Mouse (Mus musculus) megakaryocyte, adult 5-6 weeks (primary cell): ENCODE measurements around the gene Bzw2. TPM values are rescaled to one million over a fixed set of nuclear protein-coding genes. Genes with fewer than 3 reads are reported as not detected.
"Not testable (repeated sequence)": the region's sequence is repeated elsewhere in the genome, so short reads cannot be mapped to it uniquely, and the experiment has no call there.

Source experiments
- ATAC-seq: 2 replicates; pipeline ENCODE4 v1.8.0; 2016; ENCODE audit warnings: mild to moderate bottlenecking, inconsistent platforms; ENCODE audit not compliant: poor library complexity, severe bottlenecking
- total RNA-seq, 2 experiments: library from RNA; stranded (forward) in 1 of 2; stranded (reverse) in 1 of 2; fragments of 153-499, 151-499 nt in 1 of 2; fragments of 221-1000, 200-1000 nt in 1 of 2; gene quantifications; 2 replicates each; pipeline versions ENCODE4 v1.2.3 to v1.2.4; 2015 to 2017

Bzw2 gene
- 26.5 and 30.0 TPM in 2 replicates for total RNA-seq (2015)
- total RNA-seq (2017): 20.0 and 24.5 TPM in 2 replicates

DNA sequence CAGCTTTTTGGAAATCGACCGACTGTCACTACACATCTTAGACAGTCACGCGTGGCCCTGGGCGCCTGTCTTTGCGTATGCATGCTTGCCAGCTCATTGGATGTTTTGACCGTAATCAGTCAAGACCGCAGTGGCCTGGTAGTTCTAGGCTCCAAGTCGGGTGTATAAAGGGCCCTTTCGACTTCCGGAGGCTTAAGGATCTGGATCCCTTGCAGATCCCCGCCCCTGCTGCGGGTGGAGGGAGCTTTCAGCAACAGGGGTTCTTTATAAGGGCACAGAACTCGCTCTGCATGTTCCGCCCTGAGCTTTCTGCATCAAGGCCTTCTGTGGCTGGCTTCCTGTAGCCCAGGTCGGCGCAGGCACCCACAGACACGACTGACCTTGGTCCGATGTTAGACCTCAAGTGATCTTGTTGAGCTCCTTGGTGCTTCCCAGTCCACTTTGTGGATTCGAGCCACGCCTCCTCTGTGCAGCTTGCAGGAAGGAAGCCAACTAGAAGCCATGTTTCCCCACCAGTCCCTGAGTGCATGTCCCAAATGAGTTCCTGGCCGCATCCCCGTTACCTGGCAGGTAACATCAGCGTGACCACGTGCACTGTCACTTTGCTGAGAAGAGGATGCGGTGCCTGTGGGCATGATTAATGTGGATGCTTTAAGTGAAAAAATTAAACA is at the start of gene Bzw2:
TSS of gene Bzw2 (minus strand) at position 443 of the 671 bp plus-strand sequence.
- ATAC-seq: peak; percentile 38

DNA sequence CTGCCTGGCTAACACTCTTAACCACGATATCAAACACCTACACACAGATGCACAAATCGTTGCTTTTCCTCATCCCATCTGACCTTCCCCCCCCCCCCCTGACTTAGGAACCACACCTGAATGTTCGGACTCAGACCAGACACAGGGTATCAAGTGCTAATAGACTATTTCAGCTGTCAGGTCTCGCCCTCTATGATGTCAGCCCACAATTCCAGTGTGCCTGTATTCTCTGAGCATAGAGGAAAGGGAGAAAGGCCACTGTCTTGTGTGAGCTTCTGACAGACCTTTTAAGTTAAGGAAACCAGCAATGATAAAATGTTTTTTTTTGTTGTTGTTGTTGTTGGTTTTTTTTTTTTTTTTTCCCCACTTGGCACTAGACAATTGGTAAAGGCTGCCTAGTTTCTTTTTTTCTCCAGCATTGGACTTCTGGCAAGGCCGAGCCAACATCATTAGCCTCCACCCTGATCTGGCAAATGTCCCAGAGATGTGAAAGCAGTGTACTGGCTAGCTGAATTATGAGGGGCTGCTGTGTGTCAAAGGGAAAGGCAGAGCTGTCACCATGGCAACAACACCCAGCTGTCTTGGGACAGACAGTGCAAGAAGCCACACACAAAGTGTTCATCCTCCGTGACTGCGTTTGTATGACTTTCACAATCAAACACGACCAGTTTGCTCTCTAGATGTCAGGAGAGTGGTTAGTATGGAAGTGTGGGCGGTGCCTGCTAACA is 49.4 kb upstream of the Bzw2 start:
- no peak for ATAC-seq

DNA sequence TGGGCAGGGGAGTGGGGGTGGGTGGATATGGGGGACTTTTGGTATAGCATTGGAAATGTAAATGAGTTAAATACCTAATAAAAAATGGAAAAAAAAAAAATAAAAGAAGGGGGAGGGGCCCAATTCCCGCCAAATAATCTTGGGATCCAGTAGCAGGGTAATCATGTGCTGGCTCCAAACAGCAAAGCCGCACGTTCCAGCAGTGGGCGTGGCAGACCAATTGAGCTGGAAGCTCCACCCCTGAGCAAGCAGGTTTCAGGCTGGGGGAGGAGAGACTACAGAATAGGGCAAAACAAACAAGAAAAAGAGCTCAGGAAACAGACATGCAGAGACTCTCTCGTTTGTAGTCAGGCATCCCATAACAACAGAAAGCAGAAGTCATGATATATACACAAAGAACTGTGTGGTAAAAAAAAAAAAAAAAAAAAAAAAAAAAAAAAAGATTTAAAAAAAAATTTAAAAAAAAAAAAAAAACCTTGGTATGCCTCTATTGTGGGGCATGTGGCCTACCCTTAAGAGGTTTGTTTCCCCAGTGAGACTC is 47.8 kb upstream of the Bzw2 start:
- not testable (repeated sequence) for ATAC-seq

DNA sequence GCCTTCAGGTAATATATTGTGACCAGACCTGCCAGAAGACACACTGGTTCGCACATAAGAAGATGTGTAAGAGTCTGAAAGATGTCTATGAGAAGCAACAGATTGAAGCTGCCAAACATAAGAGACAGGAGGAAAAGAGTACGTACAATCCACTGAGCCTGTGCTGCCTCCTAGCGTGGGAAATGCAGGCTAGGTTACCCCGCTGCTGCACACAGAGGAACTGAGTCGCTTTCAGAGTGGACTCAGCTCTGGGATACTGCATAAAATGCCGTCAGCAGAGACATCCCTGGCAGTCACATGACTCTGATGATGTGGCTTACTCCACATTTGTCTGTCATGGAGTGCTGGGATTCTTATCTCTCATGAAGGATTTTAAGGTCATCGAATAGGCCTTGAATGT is 37.1 kb upstream of the Bzw2 start:
- no peak for ATAC-seq

DNA sequence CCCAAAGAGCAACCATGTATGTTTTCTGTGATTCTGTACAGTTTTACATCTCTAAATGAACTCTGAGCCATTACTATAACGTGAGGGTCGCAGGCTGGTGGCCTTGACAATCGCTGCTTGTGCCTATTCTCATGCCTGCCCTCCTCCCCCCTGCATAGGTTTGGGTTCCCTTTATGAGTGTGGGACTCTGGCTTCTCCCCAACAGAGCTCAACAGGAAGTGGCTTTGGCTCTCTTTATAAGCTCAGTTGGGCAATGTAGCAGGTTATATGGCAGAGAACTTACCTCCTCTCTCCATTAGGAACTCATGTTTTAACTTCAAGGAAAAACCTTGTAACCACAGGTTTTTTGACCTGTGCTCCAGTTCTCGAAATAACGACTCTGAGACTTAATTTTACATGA is 32.5 kb upstream of the Bzw2 start:
- peak; percentile 72 for ATAC-seq

DNA sequence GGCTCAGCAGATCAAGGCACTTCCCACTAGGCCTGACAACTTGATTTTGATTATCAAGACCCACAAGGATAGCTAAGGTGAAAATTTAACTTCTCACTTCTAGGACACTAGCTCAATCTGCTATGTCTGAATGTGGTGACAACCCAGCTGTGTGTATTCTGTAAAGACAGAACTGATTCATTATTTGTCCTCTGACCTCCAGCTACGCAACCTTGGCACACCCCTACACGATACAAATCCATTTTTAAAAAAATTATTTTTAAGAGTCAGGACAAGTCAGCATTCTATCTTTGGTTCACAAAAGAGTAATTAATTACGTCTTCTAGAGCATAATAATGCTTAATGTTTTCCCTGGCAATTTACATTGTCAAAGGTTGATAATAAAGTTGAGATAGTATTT is 31.7 kb upstream of the Bzw2 start:
- ATAC-seq: no peak

DNA sequence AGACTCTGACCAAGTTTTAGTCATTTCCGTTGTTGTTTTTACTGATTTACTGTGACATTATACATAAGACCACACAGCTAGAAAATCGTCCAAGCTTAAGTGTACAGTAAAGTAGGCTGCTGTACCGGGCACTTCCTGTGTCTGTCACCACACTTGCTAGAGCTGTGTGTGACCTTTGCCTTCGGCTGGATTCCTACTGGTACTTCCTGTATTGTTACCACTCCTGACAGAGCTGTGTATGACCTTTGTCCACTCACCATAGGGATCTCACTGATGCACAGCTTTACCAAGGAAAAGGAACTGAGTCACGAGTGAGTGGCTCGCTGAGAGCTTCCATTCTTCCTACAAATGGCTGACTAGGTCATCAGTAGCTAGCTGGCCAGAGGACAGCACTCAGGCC is 29.2 kb upstream of the Bzw2 start:
- ATAC-seq: no peak

DNA sequence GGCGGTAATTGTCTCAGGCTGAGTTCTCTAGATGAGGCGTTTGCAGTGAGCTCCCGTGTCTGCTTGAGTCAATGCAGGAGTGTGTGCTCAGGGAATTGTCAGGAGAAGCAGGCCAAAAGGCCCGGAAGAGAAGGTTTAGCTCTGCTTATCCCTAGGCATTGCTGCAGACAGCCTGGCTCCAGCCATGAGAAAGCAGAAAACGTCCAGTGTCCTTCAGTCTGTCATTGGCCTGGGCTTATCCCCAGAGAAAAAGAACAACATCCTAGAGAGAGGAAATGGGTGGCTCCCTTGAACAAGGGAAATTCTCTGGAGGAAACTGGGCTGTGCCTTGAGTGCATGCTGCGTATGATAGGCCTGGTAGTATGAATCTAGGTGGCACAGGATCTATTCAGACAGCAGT is 24.7 kb upstream of the Bzw2 start:
- ATAC-seq: no peak

DNA sequence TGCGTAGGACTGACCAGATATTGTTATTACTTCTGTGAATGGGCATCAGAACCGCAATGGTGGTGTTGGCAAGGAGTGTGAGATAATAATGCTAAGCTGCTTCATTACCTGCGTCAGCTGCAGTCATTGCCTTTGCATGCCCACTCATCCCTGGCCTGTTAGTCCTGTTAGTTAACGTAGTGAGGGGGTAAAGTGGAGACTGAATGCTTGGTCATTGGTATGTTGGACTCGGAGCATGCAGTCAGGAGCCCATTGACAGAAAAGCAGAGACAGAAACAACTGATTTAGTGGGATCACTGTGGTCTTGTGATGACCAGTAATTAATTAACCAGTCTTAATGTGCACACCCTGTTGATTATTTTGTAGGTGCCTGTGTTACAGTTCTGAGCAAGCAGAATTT is 19.3 kb upstream of the Bzw2 start:
- ATAC-seq: no peak

DNA sequence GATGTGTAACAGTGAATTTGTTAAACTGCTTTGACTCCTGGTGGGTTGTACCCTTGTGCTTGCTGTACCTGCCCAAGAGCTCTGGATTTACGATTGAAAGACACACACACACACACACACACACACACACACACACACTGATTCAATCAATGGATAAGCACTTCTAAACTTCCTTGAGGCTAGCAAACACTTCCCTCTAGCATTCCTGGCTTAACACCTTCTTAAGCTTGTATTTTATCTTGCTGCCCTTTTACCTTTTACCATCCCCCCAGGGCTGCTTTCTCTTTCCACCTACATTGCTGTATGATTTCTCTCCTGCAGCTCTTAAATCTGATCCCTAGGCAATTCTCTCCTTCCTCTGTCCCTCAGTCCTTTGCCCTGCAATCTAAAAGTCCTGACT is 7.4 kb upstream of the Bzw2 start:
- ATAC-seq: no peak

DNA sequence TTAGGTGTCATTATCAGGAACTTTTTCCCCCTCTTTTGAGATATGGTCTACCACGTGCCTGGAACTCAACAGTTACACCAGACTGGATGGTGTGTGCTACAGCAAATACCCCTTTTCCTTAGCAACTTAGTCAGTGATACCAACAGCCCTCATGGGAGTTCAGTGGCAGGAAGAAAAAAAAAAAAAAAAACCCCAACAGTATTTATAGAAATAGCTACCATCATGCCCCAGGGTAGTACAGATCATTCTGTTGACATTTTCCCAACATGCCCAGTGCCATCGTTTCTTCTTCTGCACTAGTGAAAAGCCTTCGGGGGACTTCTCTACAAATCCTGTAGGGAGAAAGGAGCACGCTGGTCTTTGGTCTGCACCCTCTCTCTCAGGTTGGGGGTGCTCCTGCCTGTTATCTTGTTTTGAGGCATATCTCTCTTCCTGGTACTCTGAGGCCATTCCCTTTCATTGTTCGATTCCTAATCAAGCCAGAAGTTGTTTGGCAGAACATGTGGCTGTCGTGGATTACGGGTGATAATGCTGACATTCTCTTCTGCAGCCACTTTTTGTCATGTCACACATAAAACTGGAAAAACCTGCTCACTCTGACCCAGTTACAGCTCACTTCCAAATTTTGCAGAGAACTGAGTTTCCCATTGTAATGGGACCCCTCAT is 6.4 kb upstream of the Bzw2 start:
- ATAC-seq: no peak

DNA sequence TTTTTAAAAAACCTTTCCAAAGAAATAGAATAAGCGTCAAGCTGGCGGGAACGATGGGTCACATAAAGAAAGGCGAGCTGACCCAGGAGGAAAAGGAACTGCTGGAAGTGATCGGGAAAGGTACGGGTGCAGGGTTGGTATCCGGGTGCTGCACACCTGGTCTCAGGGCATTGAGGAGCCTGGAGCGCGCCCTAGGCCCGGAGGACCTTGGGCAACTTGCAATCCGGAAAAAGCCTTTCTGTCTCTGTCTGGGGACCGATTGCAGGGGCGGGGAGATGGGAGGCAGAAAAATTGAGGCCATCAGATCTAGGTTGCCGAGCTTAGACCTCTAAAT is 609 bp downstream of the Bzw2 start:
- peak; percentile 26 for ATAC-seq

DNA sequence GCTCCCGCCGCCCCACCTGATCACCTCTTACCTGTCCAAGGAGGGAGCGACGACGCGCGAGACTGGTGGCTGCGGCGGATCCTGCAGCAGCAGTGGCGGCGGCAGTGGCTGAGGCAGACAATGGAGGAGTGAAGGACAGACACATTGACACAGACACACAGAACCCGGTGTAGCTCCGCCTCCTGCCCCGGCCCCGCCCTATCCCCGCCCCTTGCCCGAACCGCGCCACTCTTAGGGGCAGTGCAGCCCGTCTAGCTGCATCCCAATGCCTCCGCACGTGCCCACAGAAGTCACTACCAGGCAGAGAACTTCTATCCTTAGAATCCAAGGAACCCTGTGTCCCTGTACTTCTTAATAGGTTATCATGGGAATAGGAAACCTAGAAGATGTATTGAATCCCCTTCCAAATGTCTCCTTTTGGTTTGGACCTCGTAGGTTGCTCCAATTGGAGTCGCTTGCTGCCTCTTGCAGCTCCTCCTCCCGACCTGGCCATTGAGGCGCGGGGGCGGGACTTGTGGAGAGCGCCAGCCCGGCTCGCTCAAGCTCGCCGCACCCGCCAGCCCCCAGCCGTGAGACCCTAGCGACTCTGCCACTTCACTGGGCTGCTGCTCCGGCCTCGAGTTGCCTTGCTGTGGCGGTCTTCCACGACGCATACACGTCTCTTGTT is 1.1 kb downstream of the Bzw2 start, which contains the start of gene Ankmy2:
TSS of gene Ankmy2 (plus strand) at position 478 of the 667 bp plus-strand sequence.
- ATAC-seq: peak; percentile 80

DNA sequence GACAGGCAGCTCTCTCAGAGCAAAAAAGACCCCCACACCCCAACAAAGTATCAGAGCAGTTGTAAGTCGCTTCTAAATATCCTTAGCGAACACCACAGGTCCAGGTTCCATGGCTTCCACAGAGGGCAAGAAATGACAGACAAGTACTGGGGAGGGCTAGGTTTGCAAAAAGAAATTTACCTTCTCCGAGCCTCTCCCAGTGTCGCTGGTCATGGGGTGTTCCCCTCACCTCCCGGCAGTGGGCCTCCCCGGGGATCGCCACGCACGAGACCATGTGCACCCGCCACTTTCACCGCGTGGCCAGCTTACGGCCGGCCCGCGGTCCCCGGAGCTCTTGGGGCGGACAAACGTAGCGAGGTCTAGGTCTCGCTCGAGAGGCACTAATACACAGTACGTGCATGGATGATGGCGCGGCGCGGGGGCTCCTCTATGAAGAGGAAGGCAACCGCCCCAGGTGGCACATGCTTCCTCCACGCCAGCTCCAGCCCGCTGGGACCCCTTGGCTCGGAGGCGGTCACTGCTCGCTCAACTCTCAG is 1.7 kb downstream of the Bzw2 start:
- peak; percentile 29 for ATAC-seq

DNA sequence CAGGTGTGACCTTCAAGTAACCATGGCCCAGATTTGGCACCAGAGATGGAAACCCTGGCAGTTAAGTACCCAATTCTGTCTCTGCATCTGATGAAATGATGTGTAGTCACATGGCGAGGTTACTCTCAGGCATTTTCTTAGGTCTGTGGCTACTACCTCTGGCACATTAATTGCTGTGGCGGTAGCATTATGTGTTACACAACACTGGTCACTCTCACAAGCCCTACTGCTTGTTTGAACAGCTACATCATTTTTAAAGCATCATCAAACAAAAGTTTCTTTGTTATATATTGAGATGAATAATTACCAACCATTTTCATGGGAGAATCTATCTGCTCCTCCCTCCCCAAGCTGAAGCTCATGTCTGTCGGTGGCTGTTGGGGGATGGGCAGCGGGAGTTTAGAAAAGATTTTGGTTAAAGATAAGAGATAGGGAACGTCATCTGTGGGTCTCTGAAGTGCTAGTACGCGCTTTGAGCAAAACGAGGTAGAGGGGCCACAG is 2.7 kb downstream of the Bzw2 start:
- no peak for ATAC-seq

DNA sequence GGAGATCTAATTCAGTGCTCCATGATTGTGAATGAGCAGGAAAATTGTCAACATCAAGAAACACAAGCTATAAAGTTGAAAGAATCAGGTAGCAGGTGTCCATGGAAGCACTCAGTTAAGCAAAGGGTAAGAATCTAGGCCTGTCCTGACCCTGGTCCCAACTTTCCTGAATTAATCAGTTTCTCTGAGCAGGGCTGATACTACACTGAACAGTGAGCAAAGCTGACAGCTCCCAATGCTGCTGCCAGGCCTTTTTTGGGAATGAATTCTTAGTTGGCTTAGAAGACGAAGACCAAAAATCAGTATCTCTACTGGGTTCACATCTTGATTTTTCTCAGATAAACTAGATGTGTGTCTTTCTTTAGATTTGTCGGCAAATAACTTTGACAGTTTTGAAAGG is 7.1 kb downstream of the Bzw2 start:
- ATAC-seq: no peak

DNA sequence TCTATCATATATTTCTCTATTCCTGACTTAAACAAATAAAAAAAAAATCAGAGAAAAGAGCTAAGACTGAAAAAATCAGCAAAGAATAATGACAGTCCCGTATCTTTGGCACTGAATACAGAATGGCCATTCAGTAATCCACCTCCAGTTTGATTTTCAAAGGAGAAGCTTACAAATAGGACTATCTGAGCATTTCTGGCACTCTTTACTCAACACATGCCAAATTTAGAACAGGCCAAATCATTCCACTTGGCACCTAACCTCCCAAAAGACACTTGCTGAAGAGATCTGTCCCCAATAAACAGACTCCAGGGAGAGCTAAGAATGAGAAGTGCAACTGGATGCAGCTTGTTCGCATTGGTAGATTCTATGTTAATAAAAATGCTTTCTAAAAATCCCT is 7.6 kb downstream of the Bzw2 start:
- no peak for ATAC-seq

DNA sequence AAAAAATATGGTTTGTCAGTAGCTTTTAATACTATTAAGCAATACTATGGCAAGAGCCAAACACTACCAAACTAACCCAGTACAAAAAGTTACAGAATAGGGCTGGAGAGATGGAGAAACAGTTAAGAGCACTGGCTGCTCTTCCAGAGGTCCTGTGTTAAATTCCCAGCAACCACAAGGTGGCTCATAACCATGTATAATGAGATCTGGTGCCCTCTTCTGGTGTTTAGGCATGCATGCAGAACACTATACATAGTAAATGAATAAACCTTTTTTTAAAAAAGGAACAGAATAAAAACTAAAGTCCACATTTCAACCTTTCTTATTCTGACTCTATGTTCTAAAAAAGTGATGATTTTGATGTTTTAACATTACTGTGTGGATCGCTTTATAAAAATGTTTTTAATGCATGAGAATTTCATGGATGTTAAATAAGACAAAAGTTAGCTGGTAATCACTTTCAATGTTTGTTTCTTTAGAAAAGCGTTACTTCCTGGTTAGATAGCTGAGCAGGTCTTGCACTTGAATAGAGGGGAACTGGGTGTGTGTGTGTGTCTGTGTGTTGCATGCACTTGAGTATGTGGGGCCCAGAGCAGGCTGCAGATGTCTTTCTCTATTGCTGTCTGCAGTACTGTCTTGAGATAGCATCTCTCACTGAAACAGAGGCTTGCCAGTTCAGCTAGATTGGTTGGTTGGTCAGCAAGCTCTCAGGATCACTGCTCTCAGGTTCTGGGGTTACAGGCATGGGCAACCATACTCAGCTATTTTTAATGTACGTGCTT is 11.5 kb downstream of the Bzw2 start:
- no peak for ATAC-seq

DNA sequence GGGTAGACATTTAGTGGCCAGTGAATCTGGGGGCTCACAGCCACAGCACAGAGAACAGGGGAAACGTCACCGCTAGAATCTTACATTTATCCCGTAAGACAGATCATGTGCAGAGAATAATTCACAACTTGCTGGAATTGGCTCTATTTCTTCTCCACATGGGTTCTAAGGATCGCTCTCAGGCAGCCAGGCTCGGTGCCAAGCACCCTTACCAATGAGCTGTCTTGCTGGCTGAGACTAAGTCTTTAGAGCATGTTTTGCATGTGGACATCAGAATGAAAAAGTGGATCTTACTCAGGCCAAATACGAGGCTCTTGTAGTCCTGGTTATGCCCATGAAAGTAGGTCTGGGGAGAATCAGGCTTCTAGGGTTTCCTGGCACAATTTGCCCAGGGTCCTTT is 17.5 kb downstream of the Bzw2 start:
- no peak for ATAC-seq

DNA sequence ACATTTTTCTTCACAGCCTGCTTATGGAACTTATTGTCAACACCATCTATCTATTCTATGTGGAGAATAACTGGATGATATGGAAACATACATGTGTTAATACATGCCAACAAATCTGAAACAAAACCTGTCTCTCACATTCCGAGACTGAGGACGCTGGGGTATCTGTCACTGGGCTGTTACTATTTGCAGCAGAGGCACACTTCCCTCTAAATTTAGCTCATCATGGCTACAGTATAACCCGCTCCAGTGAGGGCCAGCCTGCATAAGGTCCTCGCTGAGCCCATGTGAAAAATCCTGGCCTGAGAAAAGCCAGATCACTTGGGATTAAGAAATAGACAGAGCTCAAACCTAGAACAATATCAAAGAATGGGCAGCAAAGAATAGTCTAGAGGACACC is 20.7 kb downstream of the Bzw2 start:
- no peak for ATAC-seq
